Mouse (Mus musculus) bone marrow macrophage, adult 2 months (primary cell): ENCODE results near the gene Ropn1.

Source experiments
- CTCF ChIP-seq: IDR thresholded peaks from 2 replicates; pipeline ENCODE4 v1.5.1; 2012; ENCODE audit warnings: low read depth, mild to moderate bottlenecking, low read length, moderate library complexity
- POLR2A ChIP-seq: IDR thresholded peaks from 2 replicates; pipeline ENCODE4 v1.6.1; 2012; ENCODE audit warnings: mild to moderate bottlenecking, low read depth, low read length, borderline replicate concordance

GRCm38 (mm10) chr16:34653023-34653422, 3.3 kb downstream of the Ropn1 start:
- TF ChIP-seq CTCF (no peak), POLR2A (no peak)
